Mouse (Mus musculus): ENCODE data around the gene Lrrc8a.
A peak's percentile ranks its signal among the peaks of the same experiment; 100 is the strongest.

The Lrrc8a gene

GRCm38 (mm10) chr2:30306087-30306486 is 68.6 kb downstream of the Lrrc8a start:
- no peak for DNase-seq (ENCODE audit: low spot score in 2 of 2)

DNA sequence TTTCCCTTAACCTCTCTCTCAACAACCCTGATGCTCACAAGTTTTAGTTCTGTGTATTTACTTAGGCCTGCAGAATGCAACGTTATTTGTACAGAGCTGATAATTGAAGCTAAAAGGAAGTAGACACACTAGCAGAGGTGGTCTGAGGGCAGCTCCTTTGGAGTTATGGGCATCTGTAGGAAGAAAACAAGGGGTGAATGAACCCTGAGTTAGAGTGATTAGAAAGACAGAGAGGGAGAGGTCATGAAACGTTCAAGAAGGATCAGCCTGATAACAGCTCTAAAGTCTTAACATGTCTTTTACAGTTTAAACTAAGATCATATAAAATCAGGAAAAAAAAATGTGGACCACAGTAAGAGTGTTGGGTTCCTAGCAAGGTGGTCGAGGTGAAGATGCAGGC is 71.8 kb downstream of the Lrrc8a start:
- no peak for DNase-seq (ENCODE audit: low spot score in 2 of 2)

DNA sequence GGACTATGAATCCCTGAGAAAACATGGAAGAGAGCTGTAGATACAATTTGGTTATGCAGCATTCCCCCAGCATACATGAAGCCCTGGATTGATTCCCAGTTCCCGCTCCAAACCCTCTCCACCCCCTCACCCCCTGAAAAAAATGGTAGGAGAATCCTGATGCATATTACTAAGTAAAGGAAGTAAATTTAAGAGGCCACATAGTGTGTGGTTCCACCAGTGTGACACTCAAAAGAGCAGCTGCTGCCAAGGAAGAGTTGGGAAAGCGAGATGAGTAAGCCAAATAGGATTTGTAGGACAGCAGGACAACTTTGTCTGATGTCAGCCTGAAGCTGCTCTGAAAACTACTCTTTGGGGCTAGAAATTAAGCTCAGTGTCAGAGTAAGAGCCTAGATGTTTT is 74.0 kb downstream of the Lrrc8a start:
- peak in 1 of 2 experiments; percentile 16 for DNase-seq (ENCODE audit: low spot score in 2 of 2)
